Mouse (Mus musculus): ENCODE data around the gene Klhdc3.

- TF ChIP-seq CTCF (IDR thresholded peaks at IDR 0.05; ENCODE audit: control insufficient read depth, insufficient read depth, insufficient replicate concordance, low read depth, low read length) (no peak), POLR2A (IDR thresholded peaks at IDR 0.05; ENCODE audit: control insufficient read depth, low read depth, low read length) (peak; percentile 88)
These were observed 35.0 kb downstream of the Klhdc3 start, which contains the start of the genes Klc4 and Mrpl2 for GRCm38 (mm10) chr17:46645561-46646321.
